Mouse (Mus musculus) heart, embryonic 16.5 days (tissue): ENCODE results near the gene Bcas1. TPM values are rescaled to one million over a fixed set of nuclear protein-coding genes. Genes with fewer than 3 reads are reported as not detected.

ENCODE experiments used
- ATAC-seq: fragments of 200-750 bp; cut with Nextera tagmentation; replicated peaks from 2 replicates; pipeline ENCODE4 v1.8.0; 2017; ENCODE audit warnings: moderate number of reproducible peaks; ENCODE audit not compliant: insufficient read depth, low FRiP score; ENCODE audit errors: extremely low read depth
- H3K27ac ChIP-seq: fragments of 300-500 bp; sonication (generic); 2 replicates; pipeline ENCODE4 v1.5.1; 2014; ENCODE audit warnings: mild to moderate bottlenecking, low read length, control low read depth, moderate library complexity
- H3K27me3 ChIP-seq: fragments of 300-500 bp; sonication (generic); 2 replicates; pipeline ENCODE4 v1.6.1; 2014; ENCODE audit warnings: low read length, mixed read lengths; ENCODE audit not compliant: control insufficient read depth, insufficient read depth
- H3K36me3 ChIP-seq: fragments of 300-500 bp; sonication (generic); 2 replicates; pipeline ENCODE4 v1.6.1; 2014; ENCODE audit not compliant: control insufficient read depth, insufficient read depth
- H3K4me1 ChIP-seq: fragments of 300-500 bp; sonication (generic); 2 replicates; pipeline ENCODE4 v1.6.1; 2014; ENCODE audit warnings: low read length, mixed read lengths; ENCODE audit not compliant: control insufficient read depth, insufficient read depth
- H3K4me2 ChIP-seq: fragments of 300-500 bp; sonication (generic); 2 replicates; pipeline ENCODE4 v1.6.1; 2014; ENCODE audit warnings: low read depth, mild to moderate bottlenecking, control low read depth, low read length
- H3K4me3 ChIP-seq: fragments of 300-500 bp; sonication (generic); 2 replicates; pipeline ENCODE4 v1.5.1; 2014; ENCODE audit warnings: mild to moderate bottlenecking, control low read depth, low read length
- H3K9ac ChIP-seq: fragments of 300-500 bp; sonication (generic); 2 replicates; pipeline ENCODE4 v1.6.1; 2014; ENCODE audit warnings: low read length, control low read depth
- H3K9me3 ChIP-seq: fragments of 300-500 bp; sonication (generic); replicated peaks from 2 replicates; pipeline ENCODE4 v1.6.1; 2016; ENCODE audit warnings: low read length; ENCODE audit not compliant: control insufficient read depth
- WGBS: fragments of 180-500 bp; shearing (Covaris S2); extraction: QIAGEN DNeasy Blood & Tissue Kit; methylation state at CpG from one replicate; pipeline ENCODE4 v1.1.7; 2014; 5-methylcytosine and 5-hydroxymethylcytosine counted together
- polyA plus RNA-seq: library from polyadenylated mRNA; unstranded; fragments of >200 nt; fragmentation: Nextera tagmentation; extraction: Ambion mirVana; gene quantifications from 2 replicates; pipeline ENCODE4 v1.2.1, GENCODE M21; 2015

The Bcas1 gene
- polyA plus RNA-seq, 1 experiment from 2014 or later, result 0.58 TPM

GRCm38 (mm10) chr2:170384770-170385169 lies 42.9 kb downstream of the Bcas1 start:
- Histone ChIP-seq H3K4me1 (no peaks in the 10 kb centered on the region), H3K36me3 (no peaks in the 10 kb centered on the region), H3K27me3 (no peaks in the 10 kb centered on the region), H3K4me3 (no peak overlapping the region), H3K9ac (no peak overlapping the region), H3K4me2 (no peak overlapping the region), H3K9me3 (peaks cover 5% of the 10 kb centered on the region), H3K27ac (no peak overlapping the region)
- 82% methylated on average over 1 of the region's 1 CpGs for WGBS
- no peak for ATAC-seq

GRCm38 (mm10) chr2:170373391-170373790 lies 54.3 kb downstream of the Bcas1 start:
- no peak overlapping the region for H3K9ac ChIP-seq
- no peak overlapping the region for H3K4me2 ChIP-seq
- H3K9me3 ChIP-seq, result no peaks in the 10 kb centered on the region
- no peak overlapping the region for H3K27ac ChIP-seq
- no peaks in the 10 kb centered on the region for H3K27me3 ChIP-seq
- whole genome bisulfite sequencing, result 88% methylated on average over 10 of the region's 10 CpGs
- no peaks in the 10 kb centered on the region for H3K4me1 ChIP-seq
- H3K4me3 ChIP-seq, result no peak overlapping the region
- ATAC-seq, result no peak
- H3K36me3 ChIP-seq, result no peaks in the 10 kb centered on the region

- ATAC-seq, result no peak
Measured at GRCm38 (mm10) chr2:170365676-170366075, 62.0 kb downstream of the Bcas1 start.

GRCm38 (mm10) chr2:170365271-170365670 lies 62.4 kb downstream of the Bcas1 start:
- WGBS, result 14% methylated on average over 3 of the region's 3 CpGs
- peaks cover 12% of the 10 kb centered on the region for H3K4me1 ChIP-seq
- H3K9me3 ChIP-seq, result no peaks in the 10 kb centered on the region
- no peaks in the 10 kb centered on the region for H3K27me3 ChIP-seq
- H3K27ac ChIP-seq, result peak overlapping the region; percentile 74
- no peak overlapping the region for H3K4me3 ChIP-seq
- peak; percentile 60 for ATAC-seq
- H3K36me3 ChIP-seq, result no peaks in the 10 kb centered on the region
- H3K4me2 ChIP-seq, result peak overlapping the region; percentile 25
- H3K9ac ChIP-seq, result no peak overlapping the region

More at GRCm38 (mm10) chr2:170365676-170366075, 62.0 kb downstream of the Bcas1 start:
- no peaks in the 10 kb centered on the region for H3K36me3 ChIP-seq
- H3K27ac ChIP-seq, result peak overlapping the region; percentile 51; the same call in 1 of the 2 replicates
- WGBS, result 85% methylated on average over 2 of the region's 2 CpGs
- H3K4me1 ChIP-seq, result peaks cover 12% of the 10 kb centered on the region
- H3K27me3 ChIP-seq, result no peaks in the 10 kb centered on the region
- no peak overlapping the region for H3K9ac ChIP-seq
- H3K9me3 ChIP-seq, result no peaks in the 10 kb centered on the region
- no peak overlapping the region for H3K4me2 ChIP-seq
- no peak overlapping the region for H3K4me3 ChIP-seq

GRCm38 (mm10) chr2:170356667-170357374 lies 70.8 kb downstream of the Bcas1 start:
- H3K4me3 ChIP-seq, result no peak overlapping the region
- WGBS, result 51% methylated on average over 16 of the region's 16 CpGs
- H3K27ac ChIP-seq, result no peak overlapping the region
- no peaks in the 10 kb centered on the region for H3K36me3 ChIP-seq
- H3K9ac ChIP-seq, result no peak overlapping the region
- no peak overlapping the region for H3K4me2 ChIP-seq
- H3K9me3 ChIP-seq, result no peaks in the 10 kb centered on the region
- H3K27me3 ChIP-seq, result no peaks in the 10 kb centered on the region
- H3K4me1 ChIP-seq, result no peaks in the 10 kb centered on the region
- ATAC-seq, result no peak

GRCm38 (mm10) chr2:170354963-170355367 lies 72.7 kb downstream of the Bcas1 start:
- H3K36me3 ChIP-seq, result no peaks in the 10 kb centered on the region
- peak overlapping the region; percentile 59 for H3K4me2 ChIP-seq
- ATAC-seq, result peak; percentile 35; the same call in 1 of the 2 replicates
- WGBS, result 11% methylated on average over 10 of the region's 10 CpGs
- H3K27ac ChIP-seq, result no peak overlapping the region
- H3K27me3 ChIP-seq, result no peaks in the 10 kb centered on the region
- H3K4me3 ChIP-seq, result peak overlapping the region; percentile 16; the same call in 1 of the 2 replicates
- H3K9me3 ChIP-seq, result no peaks in the 10 kb centered on the region
- peaks cover 11% of the 10 kb centered on the region for H3K4me1 ChIP-seq
- no peak overlapping the region for H3K9ac ChIP-seq

- no peak overlapping the region for H3K4me2 ChIP-seq
- peaks cover 17% of the 10 kb centered on the region for H3K4me1 ChIP-seq
- no peak overlapping the region for H3K4me3 ChIP-seq
- H3K36me3 ChIP-seq, result no peaks in the 10 kb centered on the region
- ATAC-seq, result no peak
- no peaks in the 10 kb centered on the region for H3K27me3 ChIP-seq
- 90% methylated on average over 4 of the region's 4 CpGs for WGBS
- no peak overlapping the region for H3K27ac ChIP-seq
- H3K9ac ChIP-seq, result no peak overlapping the region
- no peaks in the 10 kb centered on the region for H3K9me3 ChIP-seq
Measured at GRCm38 (mm10) chr2:170352273-170352672, 75.4 kb downstream of the Bcas1 start.

GRCm38 (mm10) chr2:170351847-170352246 lies 75.8 kb downstream of the Bcas1 start:
- H3K4me2 ChIP-seq, result no peak overlapping the region
- no peak overlapping the region for H3K9ac ChIP-seq
- ATAC-seq, result 0 out of 2 replicates have a peak, but pooled peaks have one; percentile 29
- peaks cover 17% of the 10 kb centered on the region for H3K4me1 ChIP-seq
- no peaks in the 10 kb centered on the region for H3K9me3 ChIP-seq
- H3K27me3 ChIP-seq, result no peaks in the 10 kb centered on the region
- H3K36me3 ChIP-seq, result no peaks in the 10 kb centered on the region
- no peak overlapping the region for H3K4me3 ChIP-seq
- 86% methylated on average over 6 of the region's 6 CpGs for WGBS
- no peak overlapping the region for H3K27ac ChIP-seq

GRCm38 (mm10) chr2:170349784-170350183 lies 77.9 kb downstream of the Bcas1 start:
- Histone ChIP-seq H3K27me3 (no peaks in the 10 kb centered on the region), H3K4me2 (no peak overlapping the region), H3K4me1 (peaks cover 26% of the 10 kb centered on the region), H3K36me3 (no peaks in the 10 kb centered on the region), H3K9me3 (no peaks in the 10 kb centered on the region), H3K9ac (no peak overlapping the region), H3K4me3 (no peak overlapping the region), H3K27ac (no peak overlapping the region)
- ATAC-seq, result no peak
- 64% methylated on average over 5 of the region's 5 CpGs for WGBS
